Mouse (Mus musculus): ENCODE measurements around the gene Col6a5. TPM values are rescaled to one million over a fixed set of nuclear protein-coding genes. Genes with fewer than 3 reads are reported as not detected.

Gene Col6a5
- polyA plus RNA-seq, 1 experiment from 2014 or later = 0.19 TPM

DNA sequence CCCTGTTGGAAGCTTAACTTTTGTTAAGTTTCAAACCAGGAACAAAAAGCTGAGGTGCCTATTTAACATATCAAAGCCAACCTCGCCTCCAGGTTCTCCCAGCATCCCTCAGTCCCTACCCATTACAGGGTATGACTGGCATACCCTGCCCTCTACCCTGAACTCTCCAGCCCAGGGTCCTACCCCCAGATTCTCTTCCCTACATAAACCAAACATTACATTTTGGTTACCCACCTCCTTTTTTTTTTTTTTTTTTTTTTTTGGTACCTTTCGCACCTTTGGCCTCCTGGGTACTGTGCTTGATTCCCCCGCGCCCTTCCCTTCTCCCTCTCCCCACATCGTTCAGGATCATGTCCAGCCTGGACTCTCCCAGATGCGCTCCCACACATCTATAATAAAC is 15.9 kb upstream of the Col6a5 start:
- no peak overlapping the region for H3K4me3 ChIP-seq (ENCODE audit: low read depth, low read length)
- no peaks in the 10 kb centered on the region for H3K4me1 ChIP-seq (ENCODE audit: control insufficient read depth, low read depth, low read length)
- H3K9ac ChIP-seq (ENCODE audit: low read depth, low read length) = no peak overlapping the region
- H3K36me3 ChIP-seq (ENCODE audit: control insufficient read depth, insufficient read depth) = no peaks in the 10 kb centered on the region
- no peaks in the 10 kb centered on the region; the same call in 1 of the 2 replicates for H3K9me3 ChIP-seq (replicated peaks; ENCODE audit: control insufficient read depth, low read length)
- no peak for ATAC-seq (ENCODE audit: low read depth)
- no peak overlapping the region for H3K27ac ChIP-seq (ENCODE audit: low read length)
- H3K27me3 ChIP-seq (ENCODE audit: control insufficient read depth, insufficient read depth, low read depth, low read length) = no peaks in the 10 kb centered on the region
- H3K4me2 ChIP-seq (ENCODE audit: low read depth, low read length) = no peak overlapping the region
- 43% methylated on average over 5 of the region's 6 CpGs for WGBS (ENCODE audit: insufficient replicate concordance)

DNA sequence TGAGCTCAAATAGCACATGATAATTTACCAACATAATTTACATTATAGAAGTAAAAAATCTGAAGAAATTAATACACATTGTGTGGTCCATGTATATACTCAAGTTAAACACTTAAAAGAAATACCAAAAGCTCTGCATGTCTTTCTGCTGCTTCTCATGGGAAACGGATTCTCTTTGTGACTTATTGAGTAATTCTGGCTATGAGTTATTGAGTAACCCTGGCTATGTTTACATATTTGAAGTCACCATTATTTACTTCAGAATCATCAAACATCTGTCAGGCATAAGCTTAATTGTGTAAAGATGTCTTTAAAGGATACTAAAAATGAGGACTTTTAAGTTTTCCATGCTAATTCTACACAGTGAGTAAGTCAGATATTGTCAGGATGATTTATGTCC is 13.3 kb upstream of the Col6a5 start:
- no peaks in the 10 kb centered on the region; the same call in 1 of the 2 replicates for H3K9me3 ChIP-seq (replicated peaks; ENCODE audit: control insufficient read depth, low read length)
- WGBS (ENCODE audit: insufficient replicate concordance) = 56% methylated on average over 1 of the region's 1 CpGs
- H3K9ac ChIP-seq (ENCODE audit: low read depth, low read length) = no peak overlapping the region
- H3K4me3 ChIP-seq (ENCODE audit: low read depth, low read length) = no peak overlapping the region
- H3K36me3 ChIP-seq (ENCODE audit: control insufficient read depth, insufficient read depth) = no peaks in the 10 kb centered on the region
- no peaks in the 10 kb centered on the region for H3K27me3 ChIP-seq (ENCODE audit: control insufficient read depth, insufficient read depth, low read depth, low read length)
- no peaks in the 10 kb centered on the region for H3K4me1 ChIP-seq (ENCODE audit: control insufficient read depth, low read depth, low read length)
- ATAC-seq (ENCODE audit: low read depth) = no peak
- no peak overlapping the region for H3K4me2 ChIP-seq (ENCODE audit: low read depth, low read length)
- no peak overlapping the region for H3K27ac ChIP-seq (ENCODE audit: low read length)

DNA sequence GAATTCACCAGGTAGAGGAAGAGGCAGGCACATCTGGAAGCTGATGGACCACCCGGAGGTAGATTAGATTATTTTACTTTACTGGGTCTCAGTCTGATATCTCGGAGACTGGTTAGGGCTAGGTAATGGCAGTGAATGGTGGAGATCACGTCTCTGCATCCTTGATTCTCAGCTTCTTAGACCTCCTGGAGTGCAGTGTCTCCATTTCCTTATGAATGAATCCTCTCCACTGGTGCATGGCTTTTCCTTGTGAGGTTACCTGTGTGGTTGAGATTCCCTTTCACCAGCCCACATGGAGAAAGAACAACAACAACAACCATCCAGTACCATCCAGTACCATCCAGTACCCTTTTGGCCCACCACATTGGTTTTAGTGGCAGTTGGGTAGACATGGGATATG is 11.6 kb upstream of the Col6a5 start:
- no peaks in the 10 kb centered on the region for H3K4me1 ChIP-seq (ENCODE audit: control insufficient read depth, low read depth, low read length)
- H3K4me2 ChIP-seq (ENCODE audit: low read depth, low read length) = no peak overlapping the region
- no peaks in the 10 kb centered on the region for H3K36me3 ChIP-seq (ENCODE audit: control insufficient read depth, insufficient read depth)
- H3K9me3 ChIP-seq (replicated peaks; ENCODE audit: control insufficient read depth, low read length) = no peaks in the 10 kb centered on the region; the same call in 1 of the 2 replicates
- H3K9ac ChIP-seq (ENCODE audit: low read depth, low read length) = no peak overlapping the region
- no peak overlapping the region for H3K4me3 ChIP-seq (ENCODE audit: low read depth, low read length)
- 60% methylated on average over 3 of the region's 3 CpGs for WGBS (ENCODE audit: insufficient replicate concordance)
- no peaks in the 10 kb centered on the region for H3K27me3 ChIP-seq (ENCODE audit: control insufficient read depth, insufficient read depth, low read depth, low read length)
- ATAC-seq (ENCODE audit: low read depth) = no peak
- no peak overlapping the region for H3K27ac ChIP-seq (ENCODE audit: low read length)

DNA sequence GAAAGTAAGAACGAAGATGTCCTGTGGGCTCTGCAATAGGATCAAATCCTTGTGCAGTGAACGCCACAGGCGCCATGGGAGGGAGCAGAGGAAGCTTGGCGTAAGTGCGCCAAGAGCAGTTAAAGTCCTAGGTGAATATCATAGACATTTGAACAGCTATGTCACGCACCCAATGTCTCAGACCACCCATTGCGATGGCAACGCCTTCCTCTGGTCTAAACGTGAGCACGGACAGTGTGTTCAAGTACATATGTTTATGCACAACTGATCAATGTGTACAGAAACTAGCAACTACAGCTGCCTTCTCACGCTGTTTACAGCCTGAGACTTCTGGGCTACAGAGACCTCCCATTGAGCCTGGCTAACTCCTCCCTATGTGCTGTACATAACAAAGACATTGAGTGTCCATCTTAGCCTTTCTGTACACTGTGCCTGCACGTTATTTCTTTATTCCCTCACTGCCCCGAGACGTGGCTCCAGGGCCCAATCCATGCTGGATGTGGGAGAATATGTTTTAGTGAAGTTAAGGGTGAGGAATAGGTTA is 11.0 kb upstream of the Col6a5 start:
- Histone ChIP-seq H3K9ac (ENCODE audit: low read depth, low read length) (no peak overlapping the region), H3K27ac (ENCODE audit: low read length) (no peak overlapping the region), H3K4me3 (ENCODE audit: low read depth, low read length) (no peak overlapping the region), H3K9me3 (replicated peaks; ENCODE audit: control insufficient read depth, low read length) (no peaks in the 10 kb centered on the region; the same call in 1 of the 2 replicates), H3K27me3 (ENCODE audit: control insufficient read depth, insufficient read depth, low read depth, low read length) (no peaks in the 10 kb centered on the region), H3K36me3 (ENCODE audit: control insufficient read depth, insufficient read depth) (no peaks in the 10 kb centered on the region), H3K4me1 (ENCODE audit: control insufficient read depth, low read depth, low read length) (no peaks in the 10 kb centered on the region), H3K4me2 (ENCODE audit: low read depth, low read length) (no peak overlapping the region)
- ATAC-seq (ENCODE audit: low read depth) = no peak
- 73% methylated on average over 14 of the region's 14 CpGs for WGBS (ENCODE audit: insufficient replicate concordance)

DNA sequence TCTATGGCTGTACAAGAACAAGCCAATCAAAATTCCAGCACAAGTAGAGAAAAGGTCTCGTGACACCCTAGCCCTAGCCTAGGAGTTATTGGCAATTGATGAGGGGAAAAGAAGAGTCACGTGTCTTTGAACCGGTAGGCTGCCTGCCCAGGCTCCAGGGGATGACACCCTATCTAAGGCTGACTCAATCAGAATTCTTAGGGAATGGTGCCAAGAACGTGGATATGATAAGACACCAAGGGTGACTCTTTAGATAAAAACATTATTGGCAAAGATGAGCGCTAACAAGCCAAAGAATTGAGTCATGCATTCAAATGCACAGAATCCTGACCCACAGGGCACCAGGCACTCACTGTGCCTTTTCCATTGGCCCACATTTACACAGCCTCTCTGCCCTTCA is 10.5 kb upstream of the Col6a5 start:
- ATAC-seq (ENCODE audit: low read depth) = no peak
- Histone ChIP-seq H3K9ac (ENCODE audit: low read depth, low read length) (no peak overlapping the region), H3K4me1 (ENCODE audit: control insufficient read depth, low read depth, low read length) (no peaks in the 10 kb centered on the region), H3K4me2 (ENCODE audit: low read depth, low read length) (no peak overlapping the region), H3K36me3 (ENCODE audit: control insufficient read depth, insufficient read depth) (no peaks in the 10 kb centered on the region), H3K27me3 (ENCODE audit: control insufficient read depth, insufficient read depth, low read depth, low read length) (no peaks in the 10 kb centered on the region), H3K4me3 (ENCODE audit: low read depth, low read length) (no peak overlapping the region), H3K9me3 (replicated peaks; ENCODE audit: control insufficient read depth, low read length) (no peaks in the 10 kb centered on the region; the same call in 1 of the 2 replicates), H3K27ac (ENCODE audit: low read length) (no peak overlapping the region)
- WGBS (ENCODE audit: insufficient replicate concordance) = 59% methylated on average over 5 of the region's 5 CpGs

DNA sequence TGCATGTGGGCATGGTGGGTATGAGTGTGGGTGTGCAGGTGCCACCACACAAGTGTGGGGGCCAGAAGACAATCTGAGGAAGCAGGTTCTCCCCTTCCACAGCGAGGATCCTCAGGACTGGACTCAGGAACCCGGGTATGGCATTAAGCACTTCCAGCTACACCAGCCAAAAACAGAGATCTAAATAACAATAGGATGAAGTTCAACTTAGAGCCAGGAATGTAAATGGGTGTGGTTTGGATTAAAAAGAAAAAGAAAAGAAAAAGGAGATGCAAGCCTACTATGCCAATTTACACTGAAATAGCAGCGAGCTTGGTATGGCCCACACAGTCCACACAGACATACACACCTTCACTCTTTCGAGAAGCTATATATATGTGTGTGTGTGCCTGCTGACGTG is 7.5 kb upstream of the Col6a5 start:
- Histone ChIP-seq H3K36me3 (ENCODE audit: control insufficient read depth, insufficient read depth) (no peaks in the 10 kb centered on the region), H3K4me2 (ENCODE audit: low read depth, low read length) (no peak overlapping the region), H3K27ac (ENCODE audit: low read length) (no peak overlapping the region), H3K4me3 (ENCODE audit: low read depth, low read length) (no peak overlapping the region), H3K27me3 (ENCODE audit: control insufficient read depth, insufficient read depth, low read depth, low read length) (no peaks in the 10 kb centered on the region), H3K9ac (ENCODE audit: low read depth, low read length) (no peak overlapping the region), H3K4me1 (ENCODE audit: control insufficient read depth, low read depth, low read length) (no peaks in the 10 kb centered on the region), H3K9me3 (replicated peaks; ENCODE audit: control insufficient read depth, low read length) (no peaks in the 10 kb centered on the region)
- WGBS (ENCODE audit: insufficient replicate concordance) = 59% methylated on average over 5 of the region's 5 CpGs
- ATAC-seq (ENCODE audit: low read depth) = no peak

DNA sequence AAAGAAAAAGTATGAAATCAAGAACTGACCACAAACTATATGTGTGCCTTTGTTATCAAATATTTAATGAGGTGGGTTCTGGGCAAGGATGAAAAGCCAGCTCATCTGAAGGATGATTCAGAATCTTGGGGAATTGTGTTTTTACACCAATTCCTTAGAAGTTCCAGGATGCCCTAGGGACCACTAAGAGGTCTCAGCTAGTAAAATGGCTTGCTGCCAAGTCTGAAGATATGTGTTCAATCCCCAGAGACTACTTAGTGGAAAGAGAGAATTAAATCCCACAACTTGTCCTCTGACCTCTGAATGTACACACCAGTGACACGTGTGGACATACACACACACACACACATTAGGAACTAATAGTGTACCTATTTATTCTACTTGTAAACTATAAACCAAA is 1.3 kb downstream of the Col6a5 start:
- WGBS (ENCODE audit: insufficient replicate concordance) = 55% methylated on average over 1 of the region's 1 CpGs

DNA sequence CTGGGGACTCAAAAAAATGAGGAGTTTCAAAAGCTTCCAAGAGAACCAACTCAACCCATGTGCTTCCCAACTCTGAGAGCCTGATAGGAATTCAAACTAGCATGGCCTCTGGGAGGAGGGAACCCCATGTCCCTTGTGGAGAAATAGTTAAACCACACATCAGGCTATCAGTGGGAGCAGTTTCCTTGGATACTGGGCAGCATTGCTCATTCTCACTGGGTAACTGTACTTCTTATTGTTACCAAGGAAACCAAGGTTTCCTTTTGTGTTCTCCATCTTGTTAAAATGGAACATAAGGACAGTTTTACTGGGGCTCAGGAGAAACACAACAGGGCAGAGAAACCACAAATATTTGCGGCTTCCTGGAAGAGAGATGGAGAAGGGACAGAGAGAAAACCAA is 10.7 kb downstream of the Col6a5 start:
- WGBS (ENCODE audit: insufficient replicate concordance) = 64% methylated on average over 1 of the region's 1 CpGs
- H3K4me2 ChIP-seq (ENCODE audit: low read depth, low read length) = no peak overlapping the region
- no peak overlapping the region for H3K4me3 ChIP-seq (ENCODE audit: low read depth, low read length)
- H3K27me3 ChIP-seq (ENCODE audit: control insufficient read depth, insufficient read depth, low read depth, low read length) = no peaks in the 10 kb centered on the region
- H3K36me3 ChIP-seq (ENCODE audit: control insufficient read depth, insufficient read depth) = no peaks in the 10 kb centered on the region
- no peaks in the 10 kb centered on the region for H3K9me3 ChIP-seq (replicated peaks; ENCODE audit: control insufficient read depth, low read length)
- H3K9ac ChIP-seq (ENCODE audit: low read depth, low read length) = no peak overlapping the region
- no peak for ATAC-seq (ENCODE audit: low read depth)
- H3K27ac ChIP-seq (ENCODE audit: low read length) = no peak overlapping the region
- no peaks in the 10 kb centered on the region for H3K4me1 ChIP-seq (ENCODE audit: control insufficient read depth, low read depth, low read length)

More for the DNA sequence above, 1.3 kb downstream of the Col6a5 start:
- Histone ChIP-seq H3K4me1 (ENCODE audit: control insufficient read depth, low read depth, low read length) (no peaks in the 10 kb centered on the region; the same call in 1 of the 2 replicates), H3K4me3 (ENCODE audit: low read depth, low read length) (no peak overlapping the region), H3K27ac (ENCODE audit: low read length) (no peak overlapping the region), H3K36me3 (ENCODE audit: control insufficient read depth, insufficient read depth) (no peaks in the 10 kb centered on the region), H3K4me2 (ENCODE audit: low read depth, low read length) (no peak overlapping the region), H3K9me3 (replicated peaks; ENCODE audit: control insufficient read depth, low read length) (no peaks in the 10 kb centered on the region), H3K27me3 (ENCODE audit: control insufficient read depth, insufficient read depth, low read depth, low read length) (no peaks in the 10 kb centered on the region), H3K9ac (ENCODE audit: low read depth, low read length) (no peak overlapping the region)
- ATAC-seq (ENCODE audit: low read depth) = no peak

DNA sequence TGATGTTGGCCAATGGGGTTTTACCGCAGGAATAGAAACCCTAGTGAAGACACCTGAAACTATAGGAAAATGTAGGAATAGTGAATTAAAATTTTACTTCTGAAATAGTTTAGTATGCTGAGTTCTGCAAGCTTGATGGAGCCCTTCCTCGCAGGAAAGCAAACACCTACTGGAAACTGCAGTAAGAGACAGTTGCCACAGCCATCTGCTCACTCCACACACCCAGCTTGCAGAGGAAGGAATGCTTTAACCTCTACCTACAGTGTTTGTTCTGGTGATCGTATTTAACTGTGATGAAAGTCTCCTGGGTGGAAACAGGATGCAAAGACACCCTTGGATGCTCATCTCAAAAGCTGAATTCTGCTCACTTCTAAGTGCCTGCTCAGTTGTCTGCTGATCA is 12.9 kb downstream of the Col6a5 start:
- WGBS (ENCODE audit: insufficient replicate concordance) = 55% methylated on average over 3 of the region's 3 CpGs
- H3K9me3 ChIP-seq (replicated peaks; ENCODE audit: control insufficient read depth, low read length) = no peaks in the 10 kb centered on the region
- no peaks in the 10 kb centered on the region for H3K4me1 ChIP-seq (ENCODE audit: control insufficient read depth, low read depth, low read length)
- H3K4me3 ChIP-seq (ENCODE audit: low read depth, low read length) = no peak overlapping the region
- no peak overlapping the region for H3K27ac ChIP-seq (ENCODE audit: low read length)
- H3K9ac ChIP-seq (ENCODE audit: low read depth, low read length) = no peak overlapping the region
- no peaks in the 10 kb centered on the region for H3K27me3 ChIP-seq (ENCODE audit: control insufficient read depth, insufficient read depth, low read depth, low read length)
- H3K4me2 ChIP-seq (ENCODE audit: low read depth, low read length) = no peak overlapping the region
- H3K36me3 ChIP-seq (ENCODE audit: control insufficient read depth, insufficient read depth) = no peaks in the 10 kb centered on the region
- no peak for ATAC-seq (ENCODE audit: low read depth)

Measured in liver, embryonic 16.5 days (tissue).